Mouse (Mus musculus) liver, embryonic 13.5 days (tissue): ENCODE results near the gene St6galnac3. TPM values are rescaled to one million over a fixed set of nuclear protein-coding genes. Genes with fewer than 3 reads are reported as not detected.
A peak's percentile ranks its signal among the peaks of the same experiment; 100 is the strongest.

Experiments used
- ATAC-seq: fragments of 200-750 bp; cut with Nextera tagmentation; 2 replicates; pipeline ENCODE4 v1.8.0; 2017; ENCODE audit warnings: low read depth, mild to moderate bottlenecking, moderate number of reproducible peaks, moderate library complexity
- DNase-seq: peaks from one replicate; pipeline ENCODE4 v3.0.0; 2022
- H3K27ac ChIP-seq: fragments of 300-500 bp; sonication (generic); 2 replicates; pipeline ENCODE4 v1.5.1; 2015; ENCODE audit warnings: moderate library complexity, mild to moderate bottlenecking, inconsistent platforms
- H3K27me3 ChIP-seq: fragments of 300-500 bp; sonication (generic); 2 replicates; pipeline ENCODE4 v1.6.1; 2015; ENCODE audit warnings: mild to moderate bottlenecking, inconsistent platforms
- H3K36me3 ChIP-seq: fragments of 300-500 bp; sonication (generic); 2 replicates; pipeline ENCODE4 v1.6.1; 2015; ENCODE audit warnings: mild to moderate bottlenecking, inconsistent platforms
- H3K4me1 ChIP-seq: fragments of 300-500 bp; sonication (generic); replicated peaks from 2 replicates; pipeline ENCODE4 v1.6.1; 2015; ENCODE audit warnings: inconsistent platforms
- H3K4me2 ChIP-seq: fragments of 300-500 bp; sonication (generic); 2 replicates; pipeline ENCODE4 v1.6.1; 2015; ENCODE audit warnings: inconsistent platforms, mild to moderate bottlenecking, moderate library complexity
- H3K4me3 ChIP-seq: fragments of 300-500 bp; sonication (generic); replicated peaks from 2 replicates; pipeline ENCODE4 v1.5.1; 2015; ENCODE audit warnings: mild to moderate bottlenecking, inconsistent platforms
- H3K9ac ChIP-seq: fragments of 300-500 bp; sonication (generic); 2 replicates; pipeline ENCODE4 v1.6.1; 2015; ENCODE audit warnings: mild to moderate bottlenecking, inconsistent platforms
- H3K9me3 ChIP-seq: fragments of 300-500 bp; sonication (generic); replicated peaks from 2 replicates; pipeline ENCODE4 v1.6.1; 2016; ENCODE audit warnings: inconsistent platforms
- WGBS: fragments of 180-500 bp; shearing (Covaris S2); methylation state at CpG from one replicate; pipeline ENCODE4 v1.1.7; 2015; ENCODE audit not compliant: insufficient replicate concordance; 5-methylcytosine and 5-hydroxymethylcytosine counted together
- polyA plus RNA-seq: library from polyadenylated mRNA; unstranded; fragments of >200 nt; fragmentation: Nextera tagmentation; extraction: Ambion mirVana; gene quantifications from 2 replicates; pipeline ENCODE4 v1.2.1, GENCODE M21; 2015

Gene St6galnac3
- polyA plus RNA-seq, 1 experiment from 2014 or later, result 8.3 TPM

DNA sequence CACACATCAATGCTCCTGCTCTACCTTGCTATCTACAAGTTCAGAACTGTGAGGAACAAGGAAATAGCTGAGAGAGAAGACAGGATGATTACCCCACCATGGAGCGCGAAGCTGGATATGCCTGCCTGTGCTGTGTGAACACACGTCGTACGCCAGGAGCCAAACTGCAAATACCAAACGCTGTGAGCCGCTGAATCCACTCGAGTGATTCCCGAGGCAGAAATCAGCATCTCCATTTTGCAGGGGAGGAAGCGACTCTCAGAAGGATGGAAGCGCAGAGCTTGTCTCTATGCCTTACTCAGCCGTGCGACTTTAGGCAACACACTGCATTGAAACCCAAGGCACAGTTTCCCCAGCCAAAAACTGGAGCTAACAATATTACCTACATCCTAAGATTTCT lies 114.7 kb downstream of the St6galnac3 start:
- Histone ChIP-seq H3K36me3 (no peaks in the 10 kb centered on the region), H3K9me3 (no peaks in the 10 kb centered on the region), H3K4me1 (peaks cover 6% of the 10 kb centered on the region), H3K9ac (no peak overlapping the region), H3K4me3 (no peak overlapping the region), H3K27me3 (no peaks in the 10 kb centered on the region), H3K27ac (no peak overlapping the region), H3K4me2 (no peak overlapping the region)
- no peak for ATAC-seq
- no peak for DNase-seq
- whole genome bisulfite sequencing, result 82% methylated on average over 13 of the region's 13 CpGs

DNA sequence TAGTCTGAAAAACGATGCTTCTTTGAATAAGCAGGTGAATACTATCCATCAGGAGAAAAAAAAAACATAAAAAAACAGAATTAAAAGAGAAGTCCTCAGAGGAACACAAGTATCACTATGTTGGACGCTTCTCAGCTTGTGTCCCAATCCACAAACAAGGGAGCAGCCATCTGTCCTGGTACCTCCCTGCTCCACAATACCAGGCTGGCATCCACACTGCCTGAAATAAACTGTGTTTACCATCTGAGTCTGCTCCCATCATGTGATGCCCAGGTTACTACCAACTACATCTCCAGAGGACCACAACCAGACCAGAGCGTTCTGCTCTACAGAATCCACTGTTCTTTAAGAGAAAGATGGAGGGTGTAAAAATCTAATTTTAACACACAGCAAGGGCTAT lies 118.6 kb downstream of the St6galnac3 start:
- Histone ChIP-seq H3K4me1 (0 out of 2 replicates have a peak, but pooled peaks cover 4% of the 10 kb centered on the region), H3K36me3 (no peaks in the 10 kb centered on the region), H3K4me2 (no peak overlapping the region), H3K9me3 (no peaks in the 10 kb centered on the region), H3K27ac (no peak overlapping the region), H3K27me3 (no peaks in the 10 kb centered on the region), H3K9ac (no peak overlapping the region), H3K4me3 (no peak overlapping the region)
- 73% methylated on average over 3 of the region's 3 CpGs for WGBS
- ATAC-seq (no peak), DNase-seq (no peak)

DNA sequence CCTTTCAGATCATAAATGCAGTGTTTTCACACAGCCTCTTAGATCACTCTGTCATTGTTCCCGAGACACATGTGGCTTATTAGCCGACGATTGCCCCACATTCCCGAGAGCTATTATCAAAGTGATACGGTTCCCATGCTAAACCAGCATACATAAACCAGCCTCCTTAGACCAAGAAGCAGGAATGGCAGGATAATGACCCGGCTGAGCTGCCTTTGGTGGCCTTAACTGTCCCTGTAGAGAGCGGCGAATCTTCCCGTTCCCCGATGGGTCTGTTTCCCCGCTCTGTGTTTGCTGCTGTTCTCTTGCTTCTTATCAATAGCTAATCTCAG lies 119.2 kb downstream of the St6galnac3 start:
- no peak for ATAC-seq
- H3K9ac ChIP-seq, result no peak overlapping the region
- no peaks in the 10 kb centered on the region for H3K36me3 ChIP-seq
- WGBS, result 85% methylated on average over 11 of the region's 11 CpGs
- no peaks in the 10 kb centered on the region for H3K27me3 ChIP-seq
- H3K4me3 ChIP-seq, result no peak overlapping the region
- H3K9me3 ChIP-seq, result no peaks in the 10 kb centered on the region
- no peak for DNase-seq
- H3K27ac ChIP-seq, result no peak overlapping the region
- no peaks in the 10 kb centered on the region for H3K4me1 ChIP-seq
- no peak overlapping the region for H3K4me2 ChIP-seq

DNA sequence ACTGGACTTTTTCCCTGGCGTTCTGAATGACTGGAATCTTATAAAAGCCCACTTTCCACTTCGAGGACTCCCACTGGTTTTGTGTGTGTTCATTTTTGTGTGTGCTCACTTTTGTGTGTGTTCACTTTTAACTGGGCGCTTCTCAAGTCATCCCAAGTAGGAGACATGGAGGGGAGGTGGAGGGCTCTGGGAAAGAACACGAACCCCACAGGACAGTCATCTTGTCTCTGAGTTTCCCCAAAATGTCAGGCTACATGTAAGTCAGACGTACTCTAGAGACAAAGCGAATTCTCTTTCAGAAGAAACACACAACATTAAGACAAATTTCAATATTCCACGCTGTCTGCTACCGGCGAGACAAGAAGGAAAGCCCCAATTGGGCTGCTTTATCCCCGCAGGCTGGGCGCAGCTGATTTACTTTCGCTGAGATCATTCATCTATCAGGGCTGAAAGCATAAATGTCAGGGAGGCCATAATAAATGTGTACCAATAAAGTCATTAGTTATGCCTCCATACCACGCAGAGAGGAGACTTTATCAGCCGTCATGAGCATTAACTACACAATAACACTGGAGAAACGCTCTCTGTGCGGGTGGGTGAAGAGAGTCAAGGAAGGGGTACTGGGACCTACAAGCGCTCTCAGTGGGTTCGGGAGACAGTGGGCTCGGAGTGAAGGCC lies 119.7 kb downstream of the St6galnac3 start:
- no peaks in the 10 kb centered on the region for H3K9me3 ChIP-seq
- no peak overlapping the region for H3K4me2 ChIP-seq
- H3K27me3 ChIP-seq, result no peaks in the 10 kb centered on the region
- 86% methylated on average over 19 of the region's 19 CpGs for WGBS
- H3K27ac ChIP-seq, result no peak overlapping the region
- no peak overlapping the region for H3K9ac ChIP-seq
- ATAC-seq (no peak), DNase-seq (no peak)
- H3K36me3 ChIP-seq, result no peaks in the 10 kb centered on the region
- no peak overlapping the region for H3K4me3 ChIP-seq
- H3K4me1 ChIP-seq, result no peaks in the 10 kb centered on the region

DNA sequence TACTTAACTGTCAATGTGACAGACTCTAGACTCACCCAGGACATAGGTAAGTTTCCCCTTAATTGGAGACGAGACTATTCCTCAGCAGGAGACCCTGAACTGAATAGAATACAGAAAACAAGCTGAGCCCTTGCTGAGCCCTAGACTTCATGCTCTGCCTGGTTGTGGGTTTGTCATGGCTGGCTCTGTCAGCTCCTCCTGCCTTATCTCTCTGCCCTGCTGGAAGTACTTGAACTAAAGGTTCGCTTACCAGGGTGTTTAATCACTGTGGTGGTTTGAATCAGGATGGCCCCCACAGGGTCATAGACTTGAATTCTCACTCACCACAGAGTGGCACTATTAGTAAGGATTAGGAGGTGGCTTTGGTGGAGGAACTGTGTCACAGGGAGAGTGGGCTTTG lies 125.8 kb downstream of the St6galnac3 start:
- Histone ChIP-seq H3K36me3 (no peaks in the 10 kb centered on the region), H3K9ac (no peak overlapping the region), H3K9me3 (no peaks in the 10 kb centered on the region), H3K4me3 (no peak overlapping the region), H3K27me3 (no peaks in the 10 kb centered on the region), H3K4me2 (no peak overlapping the region), H3K4me1 (0 out of 2 replicates have a peak, but pooled peaks cover 4% of the 10 kb centered on the region), H3K27ac (no peak overlapping the region)
- 38% methylated on average over 2 of the region's 2 CpGs for WGBS
- DNase-seq (peak; percentile 8), ATAC-seq (no peak)

DNA sequence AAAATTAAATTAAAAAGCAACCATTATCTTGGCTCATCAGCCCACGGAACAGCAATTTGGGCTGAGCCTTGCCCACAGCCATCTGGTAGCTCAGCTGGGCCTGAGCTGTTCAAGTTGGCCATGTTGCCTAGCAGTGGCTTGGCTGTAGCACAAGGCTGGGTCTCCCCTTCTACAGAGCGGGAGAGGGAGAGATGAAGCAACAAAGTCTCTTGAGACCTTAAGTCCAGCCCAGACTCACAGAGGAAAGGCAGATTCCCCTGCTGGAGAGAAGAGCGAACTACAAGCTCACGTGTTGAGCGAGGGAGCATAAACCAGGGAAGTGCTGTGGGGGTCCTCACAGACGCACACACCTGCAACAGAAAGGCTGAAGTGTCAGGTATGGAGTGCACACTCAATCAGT lies 126.3 kb downstream of the St6galnac3 start:
- Histone ChIP-seq H3K27me3 (no peaks in the 10 kb centered on the region), H3K9me3 (no peaks in the 10 kb centered on the region), H3K4me1 (0 out of 2 replicates have a peak, but pooled peaks cover 4% of the 10 kb centered on the region), H3K4me3 (no peak overlapping the region), H3K27ac (no peak overlapping the region), H3K36me3 (no peaks in the 10 kb centered on the region), H3K4me2 (no peak overlapping the region), H3K9ac (no peak overlapping the region)
- 86% methylated on average over 6 of the region's 6 CpGs for WGBS
- ATAC-seq (no peak), DNase-seq (no peak)

DNA sequence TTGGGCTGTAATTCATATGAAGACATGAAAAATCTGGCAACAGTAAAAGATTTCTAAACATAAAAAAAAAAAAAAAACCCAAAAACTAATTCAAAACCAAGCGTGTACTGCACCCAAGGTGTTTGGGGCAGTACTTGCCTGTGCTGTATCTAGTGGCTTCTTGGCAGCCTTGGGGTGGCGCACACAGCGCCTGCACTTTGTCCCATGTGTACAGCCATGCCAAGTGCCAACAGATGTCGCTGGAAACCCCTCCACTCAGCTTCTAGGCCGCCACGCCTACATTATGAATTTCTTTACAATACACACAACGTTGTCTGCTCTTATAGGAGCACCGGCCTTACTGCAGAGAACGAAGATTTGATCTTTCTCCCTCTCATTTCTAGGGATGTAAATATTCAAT lies 130.4 kb downstream of the St6galnac3 start:
- Histone ChIP-seq H3K9me3 (no peaks in the 10 kb centered on the region), H3K27ac (no peak overlapping the region), H3K9ac (no peak overlapping the region), H3K4me3 (no peak overlapping the region), H3K4me2 (no peak overlapping the region), H3K4me1 (0 out of 2 replicates have a peak, but pooled peaks cover 3% of the 10 kb centered on the region), H3K36me3 (no peaks in the 10 kb centered on the region), H3K27me3 (no peaks in the 10 kb centered on the region)
- ATAC-seq (no peak), DNase-seq (no peak)
- WGBS, result 84% methylated on average over 9 of the region's 9 CpGs

DNA sequence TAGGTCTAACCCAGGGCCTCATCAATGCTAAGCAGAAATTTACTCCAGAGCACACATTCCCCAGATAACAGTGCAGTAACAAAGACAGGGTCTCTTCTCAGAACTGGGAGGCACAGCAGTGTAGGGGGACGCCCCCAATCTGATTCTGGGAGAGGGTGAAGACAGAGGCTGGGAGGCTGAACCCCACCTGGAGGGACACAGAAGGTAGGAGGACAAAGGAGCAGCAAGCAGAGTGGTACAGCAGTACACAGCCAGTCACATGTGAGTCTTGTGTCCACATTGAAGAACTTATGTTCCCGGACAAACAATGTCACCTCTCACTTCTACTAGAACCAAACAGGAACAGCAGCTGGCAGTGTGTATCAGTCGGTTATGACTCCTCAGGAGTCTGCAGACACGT lies 131.0 kb downstream of the St6galnac3 start:
- Histone ChIP-seq H3K9me3 (no peaks in the 10 kb centered on the region), H3K27ac (no peak overlapping the region), H3K36me3 (no peaks in the 10 kb centered on the region), H3K4me1 (no peaks in the 10 kb centered on the region), H3K4me3 (no peak overlapping the region), H3K27me3 (no peaks in the 10 kb centered on the region), H3K9ac (no peak overlapping the region), H3K4me2 (no peak overlapping the region)
- 60% methylated on average over 4 of the region's 4 CpGs for WGBS
- no peak for DNase-seq
- no peak for ATAC-seq

DNA sequence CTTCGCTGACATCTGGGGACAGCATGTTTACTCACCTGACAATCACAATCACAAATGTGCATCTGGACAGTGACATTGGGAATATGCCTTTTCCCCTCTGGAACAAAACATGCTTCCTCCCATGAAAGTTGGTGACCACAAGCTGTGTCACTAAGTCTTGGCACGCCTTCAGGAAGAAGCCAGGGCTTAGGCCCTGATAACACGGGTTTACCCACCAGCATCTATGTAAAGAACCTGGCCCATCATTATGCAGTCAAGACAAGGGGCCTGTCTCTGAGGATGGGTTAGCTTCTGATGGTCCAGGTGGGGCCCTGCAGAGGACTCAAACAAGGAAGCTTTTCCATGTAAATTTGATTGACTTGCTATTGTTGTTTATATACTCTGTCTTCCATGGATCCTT lies 131.9 kb downstream of the St6galnac3 start:
- Histone ChIP-seq H3K4me3 (no peak overlapping the region), H3K9ac (no peak overlapping the region), H3K4me1 (no peaks in the 10 kb centered on the region), H3K4me2 (no peak overlapping the region), H3K27ac (no peak overlapping the region), H3K36me3 (no peaks in the 10 kb centered on the region), H3K9me3 (no peaks in the 10 kb centered on the region), H3K27me3 (no peaks in the 10 kb centered on the region)
- DNase-seq (no peak), ATAC-seq (no peak)
- 63% methylated on average over 3 of the region's 3 CpGs for WGBS

DNA sequence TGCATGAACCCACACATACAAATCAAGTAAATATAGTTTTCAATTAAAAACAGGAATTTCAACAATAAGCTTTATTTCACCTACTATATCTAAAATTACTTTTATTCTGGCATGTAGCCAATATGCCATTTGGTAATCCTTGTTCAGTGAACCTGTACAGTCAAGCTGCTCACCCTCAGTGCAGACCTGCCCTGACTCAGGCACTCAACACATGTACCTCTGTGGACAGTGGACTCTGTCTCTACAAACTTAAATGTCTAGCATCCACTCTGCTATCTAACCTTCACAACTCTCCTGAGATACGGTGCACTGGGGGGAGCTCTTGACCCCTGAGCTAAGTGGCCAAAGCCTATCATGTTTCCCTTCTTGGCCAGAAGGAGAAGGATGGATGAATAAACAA lies 137.4 kb downstream of the St6galnac3 start:
- no peak for ATAC-seq
- Histone ChIP-seq H3K4me1 (0 out of 2 replicates have a peak, but pooled peaks cover 3% of the 10 kb centered on the region), H3K36me3 (no peaks in the 10 kb centered on the region), H3K9me3 (no peaks in the 10 kb centered on the region), H3K27ac (no peak overlapping the region), H3K9ac (no peak overlapping the region), H3K4me2 (no peak overlapping the region), H3K4me3 (no peak overlapping the region), H3K27me3 (no peaks in the 10 kb centered on the region)
- no peak for DNase-seq
- WGBS, result 60% methylated on average over 1 of the region's 1 CpGs

DNA sequence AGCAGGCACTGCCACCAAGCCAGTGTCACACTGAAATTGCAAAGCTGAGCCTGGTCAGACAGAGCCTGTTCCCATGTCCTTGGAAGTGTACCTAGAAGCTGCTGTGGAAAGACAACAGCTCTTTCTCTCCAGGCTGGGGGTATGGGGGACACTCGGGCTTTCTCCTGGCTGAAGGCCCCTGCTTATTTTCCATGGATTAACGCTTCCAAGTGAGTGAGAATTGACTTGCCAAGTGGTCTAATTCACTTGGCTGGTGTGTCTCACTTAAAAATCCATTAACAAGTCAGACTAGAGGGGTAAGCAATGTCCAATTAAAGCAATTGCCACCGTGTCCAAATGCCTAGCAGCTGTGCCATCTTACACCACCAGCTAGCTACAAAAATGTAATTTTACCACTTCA lies 140.1 kb downstream of the St6galnac3 start:
- WGBS, result 81% methylated on average over 3 of the region's 3 CpGs
- H3K27me3 ChIP-seq, result no peaks in the 10 kb centered on the region
- H3K27ac ChIP-seq, result no peak overlapping the region
- H3K4me3 ChIP-seq, result no peak overlapping the region
- H3K36me3 ChIP-seq, result no peaks in the 10 kb centered on the region
- ATAC-seq, result no peak
- no peak overlapping the region for H3K9ac ChIP-seq
- no peaks in the 10 kb centered on the region for H3K9me3 ChIP-seq
- DNase-seq, result no peak
- peaks cover 21% of the 10 kb centered on the region for H3K4me1 ChIP-seq
- H3K4me2 ChIP-seq, result no peak overlapping the region

DNA sequence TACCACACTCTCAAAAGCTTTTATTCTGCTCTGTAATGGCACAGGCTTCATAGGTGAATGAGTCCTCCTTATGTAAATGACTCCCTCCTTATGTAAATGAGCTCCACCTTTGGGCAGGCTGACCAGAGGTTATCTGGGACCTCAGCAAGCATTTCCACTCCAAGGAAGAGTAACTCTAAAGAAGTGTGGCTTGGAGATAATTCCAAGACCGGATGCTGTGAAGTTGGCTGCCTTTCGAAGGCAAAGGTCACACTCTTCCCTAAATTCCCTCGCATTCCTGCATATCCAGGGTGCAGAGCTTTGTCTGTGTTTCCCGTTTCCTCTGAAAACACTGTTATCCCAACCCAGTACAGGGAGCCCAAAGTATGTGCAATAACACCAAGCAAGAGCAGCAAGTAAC lies 142.9 kb downstream of the St6galnac3 start:
- H3K27ac ChIP-seq, result no peak overlapping the region
- H3K9ac ChIP-seq, result no peak overlapping the region
- H3K4me3 ChIP-seq, result no peak overlapping the region
- WGBS, result 42% methylated on average over 4 of the region's 4 CpGs
- no peaks in the 10 kb centered on the region for H3K36me3 ChIP-seq
- H3K9me3 ChIP-seq, result no peaks in the 10 kb centered on the region
- no peak overlapping the region for H3K4me2 ChIP-seq
- peaks cover 21% of the 10 kb centered on the region for H3K4me1 ChIP-seq
- H3K27me3 ChIP-seq, result no peaks in the 10 kb centered on the region
- ATAC-seq, result no peak
- DNase-seq, result no peak
